Mouse (Mus musculus): ENCODE measurements around the gene Ifna13. TPM values are rescaled to one million over a fixed set of nuclear protein-coding genes. Genes with fewer than 3 reads are reported as not detected.

Gene Ifna13
- not detected for polyA plus RNA-seq (2017; shearing (Covaris generic))

DNA sequence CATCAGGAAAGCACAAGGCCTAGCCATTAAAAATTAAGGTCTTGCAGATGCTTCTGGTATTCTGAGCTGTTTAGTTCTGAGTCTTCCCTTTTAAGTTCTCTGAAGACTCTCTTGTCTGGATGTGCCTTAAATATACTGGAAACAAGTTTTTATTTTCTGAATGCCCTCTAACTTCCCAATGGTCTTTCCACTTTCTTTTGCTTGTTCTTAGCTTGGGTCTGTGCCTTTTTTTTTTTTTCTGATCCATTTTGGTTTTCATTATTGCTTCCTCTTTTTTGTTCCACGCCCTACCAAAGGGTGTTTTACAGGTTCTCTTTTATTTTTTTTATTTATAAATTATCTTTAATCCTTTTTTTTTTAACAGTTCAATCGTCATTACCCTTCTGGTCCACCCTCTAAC, at the start of gene Ifna13:
Ifna13 (minus strand) TSS at position 101 of the 400 bp plus-strand sequence.

DNA sequence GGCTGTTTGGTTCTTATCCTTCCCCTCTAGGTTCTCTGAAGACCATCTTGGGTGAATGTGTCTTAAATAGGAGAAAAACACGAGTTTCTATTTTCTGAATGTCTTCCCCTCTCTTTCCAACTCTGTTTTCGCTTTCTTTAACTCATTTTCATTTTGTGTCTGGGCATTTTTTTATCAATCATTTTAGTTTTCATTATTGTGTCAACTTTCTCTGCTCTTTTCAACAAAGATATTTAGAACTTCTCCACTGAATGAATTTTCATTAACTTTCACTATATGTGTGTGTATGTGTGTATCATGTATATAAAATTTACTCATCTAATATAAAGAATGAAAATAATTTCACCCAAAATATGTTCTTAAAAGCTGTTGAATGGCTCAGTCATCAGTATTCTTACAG, 47.0 kb upstream of the Ifna13 start, which contains the start of gene Ifnab:
Ifnab (minus strand) TSS at position 101 of the 400 bp plus-strand sequence.

DNA sequence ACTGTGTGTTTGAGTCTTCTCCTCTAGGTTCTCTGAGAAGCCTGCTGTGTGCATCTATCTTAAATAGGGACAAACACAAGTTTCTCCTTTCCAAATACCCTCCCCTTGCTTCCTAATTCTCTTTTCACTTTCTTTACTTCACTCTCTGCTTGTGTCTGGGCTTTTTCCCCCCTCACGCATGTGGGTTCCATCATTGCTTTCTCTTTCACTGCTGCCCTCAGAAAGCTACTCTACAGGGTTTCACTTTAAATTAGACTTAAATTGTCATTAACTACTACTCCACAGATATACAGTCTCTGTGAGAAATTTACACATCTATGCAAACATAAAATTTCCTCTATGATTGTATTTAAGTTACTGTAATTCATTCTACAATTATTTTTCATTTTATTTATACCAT, 39.6 kb upstream of the Ifna13 start, which contains the start of gene Ifna2:
Ifna2 (minus strand) TSS at position 101 of the 400 bp plus-strand sequence.

GRCm38 (mm10) chr4:88676824-88677223, 32.6 kb upstream of the Ifna13 start, which contains the start of gene Ifna16:
Ifna16 (minus strand) TSS chr4:88676924.

GRCm38 (mm10) chr4:88634311-88634710, 9.9 kb downstream of the Ifna13 start, which contains the start of gene C87499:
C87499 (minus strand) TSS chr4:88634411.

GRCm38 (mm10) chr4:88603276-88603675, 41.0 kb downstream of the Ifna13 start, which contains the start of gene Ifna12:
Ifna12 (minus strand) TSS chr4:88603376.

Other genes starting within 250 kb of the Ifna13 start
- 1 to 10 TPM in 1 of 2 experiments, under 1 TPM in 1; 0.30 to 1.8 TPM for gene Hacd4, start 205.5 kb downstream of the Ifna13 start, polyA plus RNA-seq (2017; shearing (Covaris generic))
- gene Ifnb1, start 121.7 kb downstream of the Ifna13 start, polyA plus RNA-seq (2017; shearing (Covaris generic)): 1 to 10 TPM in 1 of 2 experiments, under 1 TPM in 1; 0.29 to 1.3 TPM
- gene Ifna15, start 86.2 kb downstream of the Ifna13 start, polyA plus RNA-seq (2017; shearing (Covaris generic)): 1 to 10 TPM in 1 of 2 experiments, under 1 TPM in 1; 0.45 to 2.3 TPM
- under 1 TPM in 1 of 2 experiments, not detected in 1; 0.70 TPM for gene Ifna14, start 72.7 kb downstream of the Ifna13 start, polyA plus RNA-seq (2017; shearing (Covaris generic))
- not detected for gene Ifna9, start 52.1 kb downstream of the Ifna13 start, polyA plus RNA-seq (2017; shearing (Covaris generic))
- not detected for gene Ifna12, start 41.1 kb downstream of the Ifna13 start, polyA plus RNA-seq (2017; shearing (Covaris generic))
- under 1 TPM in 1 of 2 experiments, not detected in 1; 0.47 TPM for gene C87499, start 10.0 kb downstream of the Ifna13 start, polyA plus RNA-seq (2017; shearing (Covaris generic))
- gene Ifna16, start 32.5 kb upstream of the Ifna13 start, polyA plus RNA-seq (2017; shearing (Covaris generic)): not detected
- not detected for gene Ifna2, start 39.5 kb upstream of the Ifna13 start, polyA plus RNA-seq (2017; shearing (Covaris generic))
- gene Ifnab, start 46.9 kb upstream of the Ifna13 start, polyA plus RNA-seq (2017; shearing (Covaris generic)): under 1 TPM in 1 of 2 experiments, not detected in 1; 0.30 TPM
- gene Gm26566, start 77.3 kb upstream of the Ifna13 start, polyA plus RNA-seq (2017; shearing (Covaris generic)): not detected
- 10 to 100 TPM; 19.8 to 29.0 TPM for gene Klhl9, start 78.0 kb upstream of the Ifna13 start, polyA plus RNA-seq (2017; shearing (Covaris generic))
- not detected for gene Gm13271, start 110.4 kb upstream of the Ifna13 start, polyA plus RNA-seq (2017; shearing (Covaris generic))
- 1 to 10 TPM in 1 of 2 experiments, under 1 TPM in 1; 0.62 to 1.0 TPM for gene Gm13283, start 115.7 kb upstream of the Ifna13 start, polyA plus RNA-seq (2017; shearing (Covaris generic))
- gene Gm13290, start 129.4 kb upstream of the Ifna13 start, polyA plus RNA-seq (2017; shearing (Covaris generic)): under 1 TPM in 1 of 2 experiments, not detected in 1; 0.82 TPM
- not detected for gene Gm13289, start 132.5 kb upstream of the Ifna13 start, polyA plus RNA-seq (2017; shearing (Covaris generic))
- gene Gm13272, start 135.4 kb upstream of the Ifna13 start, polyA plus RNA-seq (2017; shearing (Covaris generic)): not detected
- gene Ifnz, start 137.7 kb upstream of the Ifna13 start, polyA plus RNA-seq (2017; shearing (Covaris generic)): 1 to 10 TPM in 1 of 2 experiments, not detected in 1; 1.5 TPM
- not detected for gene Gm13276, start 141.2 kb upstream of the Ifna13 start, polyA plus RNA-seq (2017; shearing (Covaris generic))
- gene Gm13277, start 144.2 kb upstream of the Ifna13 start, polyA plus RNA-seq (2017; shearing (Covaris generic)): not detected
- gene Gm13278, start 147.1 kb upstream of the Ifna13 start, polyA plus RNA-seq (2017; shearing (Covaris generic)): not detected
- not detected for gene Gm13275, start 150.0 kb upstream of the Ifna13 start, polyA plus RNA-seq (2017; shearing (Covaris generic))
- not detected for gene Gm13279, start 152.9 kb upstream of the Ifna13 start, polyA plus RNA-seq (2017; shearing (Covaris generic))
- 1 to 10 TPM in 1 of 2 experiments, under 1 TPM in 1; 0.94 to 3.7 TPM for gene Gm13285, start 155.2 kb upstream of the Ifna13 start, polyA plus RNA-seq (2017; shearing (Covaris generic))
- not detected for gene Gm13287, start 158.8 kb upstream of the Ifna13 start, polyA plus RNA-seq (2017; shearing (Covaris generic))
- gene Gm13288, start 161.1 kb upstream of the Ifna13 start, polyA plus RNA-seq (2017; shearing (Covaris generic)): not detected
- gene Ifna7, start 171.8 kb upstream of the Ifna13 start, polyA plus RNA-seq (2017; shearing (Covaris generic)): not detected
- gene Ifna11, start 175.5 kb upstream of the Ifna13 start, polyA plus RNA-seq (2017; shearing (Covaris generic)): not detected
- not detected for gene Ifna6, start 183.0 kb upstream of the Ifna13 start, polyA plus RNA-seq (2017; shearing (Covaris generic))
- not detected for gene Ifna5, start 191.1 kb upstream of the Ifna13 start, polyA plus RNA-seq (2017; shearing (Covaris generic))
- gene Ifna4, start 197.4 kb upstream of the Ifna13 start, polyA plus RNA-seq (2017; shearing (Covaris generic)): under 1 TPM in 1 of 2 experiments, not detected in 1; 0.71 TPM
- not detected for gene Ifna1, start 205.6 kb upstream of the Ifna13 start, polyA plus RNA-seq (2017; shearing (Covaris generic))
- not detected for gene Ifne, start 235.7 kb upstream of the Ifna13 start, polyA plus RNA-seq (2017; shearing (Covaris generic))